Mouse (Mus musculus) liver, adult 2 months (tissue): ENCODE measurements around the gene H2afz. TPM values are rescaled to one million over a fixed set of nuclear protein-coding genes. Genes with fewer than 3 reads are reported as not detected.
"Not testable (repeated sequence)": the region's sequence is repeated elsewhere in the genome, so short reads cannot be mapped to it uniquely, and the experiment has no call there.

ENCODE experiments used
- DNase-seq: peaks from one replicate; pipeline ENCODE4 v3.0.0-alpha.2; 2011; ENCODE audit warnings: low read depth, low spot score; ENCODE audit errors: extremely low read depth
- H3K27ac ChIP-seq: fragments of 200-500 bp; replicated peaks from 2 replicates; pipeline ENCODE4 v1.5.1; 2012; ENCODE audit warnings: low read depth, mild to moderate bottlenecking, control low read depth, inconsistent platforms, low read length; ENCODE audit not compliant: insufficient read depth
- H3K27me3 ChIP-seq: fragments of 200-500 bp; 2 replicates; pipeline ENCODE4 v1.6.1; 2012; ENCODE audit warnings: mild to moderate bottlenecking, moderate library complexity, low read length, inconsistent platforms; ENCODE audit not compliant: control insufficient read depth, insufficient read depth
- H3K36me3 ChIP-seq: fragments of 200-500 bp; 2 replicates; pipeline ENCODE4 v1.6.1; 2012; ENCODE audit warnings: low read length, inconsistent platforms; ENCODE audit not compliant: control insufficient read depth, insufficient read depth
- H3K4me1 ChIP-seq: fragments of 200-500 bp; 2 replicates; pipeline ENCODE4 v1.6.1; 2011; ENCODE audit warnings: low read length; ENCODE audit not compliant: control insufficient read depth, insufficient read depth
- H3K4me3 ChIP-seq: fragments of 200-500 bp; 2 replicates; pipeline ENCODE4 v1.5.1; 2011; ENCODE audit warnings: low read depth, mild to moderate bottlenecking, control low read depth, low read length, moderate library complexity; ENCODE audit not compliant: insufficient read depth
- H3K79me2 ChIP-seq: fragments of 200-500 bp; 2 replicates; pipeline ENCODE4 v1.6.1; 2012; ENCODE audit warnings: inconsistent platforms, mild to moderate bottlenecking, low read length, moderate library complexity; ENCODE audit not compliant: control insufficient read depth, insufficient read depth
- H3K9ac ChIP-seq: fragments of 200-500 bp; 2 replicates; pipeline ENCODE4 v1.6.1; 2012; ENCODE audit warnings: low read depth, mild to moderate bottlenecking, control low read depth, inconsistent platforms, low read length
- CTCF ChIP-seq: fragments of 200-500 bp; IDR thresholded peaks from 2 replicates; pipeline ENCODE4 v1.5.1; 2011; ENCODE audit warnings: low read depth, low read length, control low read depth
- POLR2A ChIP-seq: fragments of 200-500 bp; IDR thresholded peaks from 2 replicates; pipeline ENCODE4 v1.6.1; 2011; ENCODE audit warnings: low read length, control low read depth; ENCODE audit not compliant: insufficient read depth; ENCODE audit errors: extremely low read depth
- WGBS: fragments of 180-500 bp; shearing (Covaris S2); methylation state at CpG from one replicate; pipeline ENCODE4 v1.1.7; 2018; 5-methylcytosine and 5-hydroxymethylcytosine counted together
- polyA plus RNA-seq: library from polyadenylated mRNA; depleted of rRNA; stranded (reverse); fragments of >200 nt; gene quantifications from 2 replicates; pipeline ENCODE4 v1.2.3, GENCODE M21; 2012; rRNA removed
- total RNA-seq: library from RNA; depleted of rRNA; stranded (reverse); fragments of >200 nt; gene quantifications from 2 replicates; pipeline ENCODE4 v1.2.3, GENCODE M21; 2014; rRNA removed

Gene H2afz
- total and polyA plus RNA-seq, 2 experiments = 113 to 134 TPM

GRCm38 (mm10) chr3:137913093-137913492, 48.8 kb downstream of the H2afz start:
- H3K36me3 ChIP-seq = peaks cover 4% of the 10 kb centered on the region; the same call in 1 of the 2 replicates
- peaks cover 1% of the 10 kb centered on the region; the same call in 1 of the 2 replicates for H3K4me1 ChIP-seq
- no peak for TF ChIP-seq CTCF
- TF ChIP-seq POLR2A = no peak
- no peak overlapping the region for H3K4me3 ChIP-seq
- no peak for DNase-seq
- 37% methylated on average over 2 of the region's 2 CpGs for WGBS
- H3K27ac ChIP-seq = no peak overlapping the region
- H3K27me3 ChIP-seq = no peaks in the 10 kb centered on the region
- no peak overlapping the region for H3K9ac ChIP-seq
- no peaks in the 10 kb centered on the region for H3K79me2 ChIP-seq

GRCm38 (mm10) chr3:137914567-137914966, 50.3 kb downstream of the H2afz start:
- H3K79me2 ChIP-seq, DNase-seq, H3K4me1 ChIP-seq, H3K9ac ChIP-seq, H3K27ac ChIP-seq, H3K4me3 ChIP-seq, H3K36me3 ChIP-seq, H3K27me3 ChIP-seq: not testable (repeated sequence)
- WGBS = 67% methylated on average over 1 of the region's 1 CpGs

Other genes with a start within 250 kb of the H2afz start
- gene Ddit4l, start 242.9 kb upstream of the H2afz start, total RNA-seq = 0.37 and 0.40 TPM in 2 replicates
- 0.44 and 0.45 TPM in 2 replicates for gene Ddit4l, start 242.9 kb upstream of the H2afz start, polyA plus RNA-seq
- gene Gm21962, start 193.0 kb upstream of the H2afz start, total RNA-seq = not detected in 2 replicates
- gene Gm21962, start 193.0 kb upstream of the H2afz start, polyA plus RNA-seq = not detected in 2 replicates
- 5.9 and 6.2 TPM in 2 replicates for gene Dnajb14, start 3.2 kb downstream of the H2afz start, total RNA-seq
- 2.2 and 2.9 TPM in 2 replicates for gene Dnajb14, start 3.2 kb downstream of the H2afz start, polyA plus RNA-seq
- 24.5 and 26.8 TPM in 2 replicates for gene Lamtor3, start 54.0 kb downstream of the H2afz start, total RNA-seq
- gene Lamtor3, start 54.0 kb downstream of the H2afz start, polyA plus RNA-seq = 10.8 and 11.1 TPM in 2 replicates
- 1.4 and 1.6 TPM in 2 replicates for gene Dapp1, start 117.1 kb downstream of the H2afz start, total RNA-seq
- 0.32 and 0.59 TPM in 2 replicates for gene Dapp1, start 117.1 kb downstream of the H2afz start, polyA plus RNA-seq
- under 0.01 TPM in 1 of 2 replicates, not detected in the other for gene 1110002E22Rik, start 200.6 kb downstream of the H2afz start, total RNA-seq
- not detected in 2 replicates for gene 1110002E22Rik, start 200.6 kb downstream of the H2afz start, polyA plus RNA-seq
- not detected in 2 replicates for gene Gm5105, start 202.9 kb downstream of the H2afz start, total RNA-seq
- not detected in 2 replicates for gene Gm5105, start 202.9 kb downstream of the H2afz start, polyA plus RNA-seq